33 mouse cellular contexts compared by ENCODE assay signal in the genomic region with DNA sequence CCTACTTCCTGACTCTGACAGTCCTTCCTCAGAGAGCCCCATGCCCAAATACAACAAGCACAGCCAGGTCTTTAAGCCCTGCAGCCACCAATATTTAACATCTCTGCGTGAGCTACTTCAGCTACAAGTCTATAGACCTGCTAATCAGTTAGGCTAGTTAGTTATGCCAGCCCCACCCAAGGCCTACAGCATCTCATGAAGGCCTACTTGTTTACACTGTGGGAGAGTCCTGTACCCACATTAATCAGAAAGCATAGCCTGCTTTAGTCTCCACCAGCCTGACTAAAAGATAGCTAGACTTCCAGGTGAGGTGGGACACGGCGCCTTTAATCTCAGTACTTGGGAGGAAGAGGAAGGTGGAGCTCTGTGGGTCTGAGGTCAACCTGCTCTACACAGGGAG. TPM values are rescaled to one million over a fixed set of nuclear protein-coding genes. Genes with fewer than 3 reads are reported as not detected.
"Had no signal": no experiment of that assay in that cellular context is flagged by ENCODE, and none has a peak within 500 bp of the region (broad histone marks: within the 10 kb centered on the region; RNA-seq: fewer than 3 reads in every experiment).

No protein-coding gene starts in this region.

- ATAC-seq: inflammation-experienced regulatory T-cells, adult 6 months; intestine, embryonic 15.5 days; intestine, postnatal 0 days had no signal

- H3K27me3 ChIP-seq: heart, embryonic 15.5 days; hindbrain, embryonic 13.5 days; hindbrain, embryonic 15.5 days; intestine, embryonic 15.5 days; limb, embryonic 12.5 days had no signal

- H3K4me3 ChIP-seq: heart, embryonic 13.5 days; heart, embryonic 15.5 days; hindbrain, embryonic 13.5 days; hindbrain, embryonic 15.5 days; intestine, embryonic 15.5 days; layer of hippocampus, adult 2 months; left cerebral cortex, adult 2 months; limb, embryonic 10.5 days; limb, embryonic 12.5 days had no signal

- H3K27ac ChIP-seq: heart, embryonic 13.5 days; heart, embryonic 15.5 days; hindbrain, embryonic 13.5 days; hindbrain, embryonic 15.5 days; intestine, embryonic 15.5 days; layer of hippocampus, adult 2 months; left cerebral cortex, adult 2 months; limb, embryonic 10.5 days; limb, embryonic 12.5 days had no signal

- H3K4me1 ChIP-seq: heart, embryonic 13.5 days; heart, embryonic 15.5 days; hindbrain, embryonic 13.5 days; hindbrain, embryonic 15.5 days; intestine, embryonic 15.5 days; limb, embryonic 10.5 days; limb, embryonic 12.5 days had no signal

- H3K36me3 ChIP-seq: heart, embryonic 13.5 days; heart, embryonic 15.5 days; hindbrain, embryonic 13.5 days; hindbrain, embryonic 15.5 days; intestine, embryonic 15.5 days; limb, embryonic 10.5 days; limb, embryonic 12.5 days had no signal

- DNase-seq: gastrocnemius, postnatal 14 days; gastrocnemius, postnatal 36 days; heart, adult 18-20 months; heart, postnatal 14 days; heart, postnatal 36 days; kidney, adult 18-20 months; kidney, adult 8-10 months; kidney, postnatal 10 days; kidney, postnatal 25 days; kidney, postnatal 4 days; liver had no signal

- H3K4me2 ChIP-seq: heart, embryonic 11.5 days; heart, embryonic 13.5 days; heart, embryonic 15.5 days; hindbrain, embryonic 13.5 days; hindbrain, embryonic 15.5 days; intestine, embryonic 15.5 days; limb, embryonic 12.5 days; liver, embryonic 11.5 days had no signal

- H3K9me3 ChIP-seq: heart, embryonic 13.5 days; heart, embryonic 15.5 days; hindbrain, embryonic 13.5 days; hindbrain, embryonic 15.5 days; intestine, embryonic 15.5 days; limb, embryonic 10.5 days; limb, embryonic 12.5 days had no signal

- H3K9ac ChIP-seq: heart, embryonic 13.5 days; heart, embryonic 15.5 days; hindbrain, embryonic 13.5 days; hindbrain, embryonic 15.5 days; intestine, embryonic 15.5 days; limb, embryonic 12.5 days had no signal

RNA-seq across cellular contexts. Expression of a gene that starts 13.4 kb away (rescaled TPM):
- total RNA-seq: gastrocnemius, adult 18-20 months; gastrocnemius, adult 8-10 months; gastrocnemius, postnatal 14 days; gastrocnemius, postnatal 36 days; heart, adult 18-20 months; heart, postnatal 14 days; heart, postnatal 36 days; hematopoietic stem cell, adult 5-6 weeks; layer of hippocampus, adult 2 months; layer of hippocampus, postnatal 10 days; layer of hippocampus, postnatal 25 days; left cerebral cortex, adult 2 months; left cerebral cortex, postnatal 14 days; left cerebral cortex, postnatal 36 days had no signal
- polyA plus RNA-seq: heart, embryonic 11.5 days; heart, embryonic 13.5 days; heart, embryonic 15.5 days; heart, postnatal 0 days; hindbrain, embryonic 11.5 days; hindbrain, embryonic 13.5 days; hindbrain, embryonic 15.5 days; inflammation-experienced regulatory T-cells, adult 6 months; limb, embryonic 10.5 days; limb, embryonic 12.5 days; liver, embryonic 11.5 days had no signal

RNA-seq across cellular contexts. Expression of a gene that starts 25.6 kb away (rescaled TPM):
- total RNA-seq: gastrocnemius, postnatal 36 days had no signal
